Comparison of ENCODE assay signal across 9 mouse cellular contexts in genomic region chr4:62890588-62891580, GRCm38 (mm10).
DNase-seq lines count a peak whose midpoint lies in the region; ATAC-seq and TF ChIP-seq lines count a peak whose summit lies in the region.
"Had no signal": no experiment of that assay in that cellular context is flagged by ENCODE, and none has a peak within 500 bp of the region (broad histone marks: within the 10 kb centered on the region; RNA-seq: fewer than 3 reads in every experiment).

No protein-coding gene starts in this region.

- peaks cover 3% of the 10 kb centered on the region; the same call in 1 of the 2 replicates for H3K4me1 ChIP-seq in limb, embryonic 13.5 days
- H3K4me1 ChIP-seq in stomach, postnatal 0 days (replicated peaks; ENCODE audit: control insufficient read depth, insufficient read depth), result no peaks in the 10 kb centered on the region

- TF ChIP-seq CTCF in stomach, postnatal 0 days (IDR thresholded peaks at IDR 0.05; ENCODE audit: low read depth), result no peak

- no peak overlapping the region; the same call in 1 of the 2 replicates for H3K4me3 ChIP-seq in limb, embryonic 13.5 days
- no peak overlapping the region for H3K4me3 ChIP-seq in stomach, postnatal 0 days (ENCODE audit: low read depth, low read length)
- H3K4me3 ChIP-seq: myocyte had no signal

- WGBS in limb, embryonic 13.5 days, result 41% methylated on average over 21 of the region's 21 CpGs
- WGBS in stomach, postnatal 0 days, result 37% methylated on average over 21 of the region's 21 CpGs

- no peaks in the 10 kb centered on the region for H3K36me3 ChIP-seq in limb, embryonic 13.5 days
- H3K36me3 ChIP-seq in stomach, postnatal 0 days (ENCODE audit: control insufficient read depth, insufficient read depth, low read length), result no peaks in the 10 kb centered on the region

- H3K27me3 ChIP-seq in limb, embryonic 13.5 days, result peaks cover 21% of the 10 kb centered on the region
- no peaks in the 10 kb centered on the region for H3K27me3 ChIP-seq in stomach, postnatal 0 days (ENCODE audit: control insufficient read depth, insufficient read depth, low read length)

- H3K9ac ChIP-seq in limb, embryonic 13.5 days, result peak overlapping the region; percentile 14; the same call in 1 of the 2 replicates
- H3K9ac ChIP-seq in stomach, postnatal 0 days (ENCODE audit: low read length), result no peak overlapping the region

- no peaks in the 10 kb centered on the region for H3K9me3 ChIP-seq in limb, embryonic 13.5 days
- H3K9me3 ChIP-seq in stomach, postnatal 0 days (ENCODE audit: control insufficient read depth, low read length), result no peaks in the 10 kb centered on the region

- no peak for ATAC-seq in limb, embryonic 13.5 days (ENCODE audit: low FRiP score, low read depth)
- ATAC-seq in stomach, postnatal 0 days (ENCODE audit: low FRiP score, low TSS enrichment), result peak; percentile 64; the same call in 1 of the 2 replicates
- no peak for ATAC-seq in CD4-positive, CD25-positive, alpha-beta regulatory T cell, adult 4 months
- no peak for ATAC-seq in megakaryocyte-erythroid progenitor cell, adult 5-6 weeks (replicated peaks; ENCODE audit: low FRiP score, low TSS enrichment, poor library complexity, severe bottlenecking)

- DNase-seq in adrenal gland, adult (ENCODE audit: inconsistent age in 2 of 2, low spot score in 1 of 2), result peak; percentile 25 to 74
- DNase-seq in adrenal gland, postnatal 4 days (ENCODE audit: low spot score in 2 of 2), result no peak
- peak; percentile 38 for DNase-seq in testis, postnatal 10 days (ENCODE audit: low spot score)
- no peak for DNase-seq in testis, postnatal 14 days (ENCODE audit: low spot score)
- peak; percentile 15 for DNase-seq in stomach, postnatal 0 days (ENCODE audit: low spot score)

- H3K27ac ChIP-seq in limb, embryonic 13.5 days, result no peak overlapping the region
- no peak overlapping the region for H3K27ac ChIP-seq in stomach, postnatal 0 days (replicated peaks)

- TF ChIP-seq EP300 in stomach, postnatal 0 days (optimal IDR thresholded peaks at IDR 0.05), result no peak

- peak overlapping the region; percentile 34 for H3K4me2 ChIP-seq in limb, embryonic 13.5 days (replicated peaks)
- peak overlapping the region; percentile 2; the same call in 1 of the 2 replicates for H3K4me2 ChIP-seq in stomach, postnatal 0 days (replicated peaks; ENCODE audit: low read depth)

Comparison
In these comparisons a context has a peak if more than half of its experiments do, and no peak if none do; other contexts are left out.
1. DNase-seq: peak in adrenal gland, adult (2 of 2), testis, postnatal 10 days (single experiment) and stomach, postnatal 0 days (single experiment); none in adrenal gland, postnatal 4 days (0 of 2) and testis, postnatal 14 days (single experiment).